Mouse (Mus musculus) hindbrain, embryonic 15.5 days (tissue): ENCODE measurements around the gene Fam185a. TPM values are rescaled to one million over a fixed set of nuclear protein-coding genes. Genes with fewer than 3 reads are reported as not detected.
A peak's percentile ranks its signal among the peaks of the same experiment; 100 is the strongest.

ENCODE experiments used
- ATAC-seq: fragments of 200-750 bp; cut with Nextera tagmentation; 2 replicates; pipeline ENCODE4 v1.8.0; 2017; ENCODE audit warnings: low read depth, moderate number of reproducible peaks, moderate TSS enrichment; ENCODE audit not compliant: low FRiP score
- H3K27ac ChIP-seq: fragments of 300-500 bp; sonication (generic); replicated peaks from 2 replicates; pipeline ENCODE4 v1.5.1; 2015; ENCODE audit warnings: mild to moderate bottlenecking, inconsistent platforms
- H3K27me3 ChIP-seq: fragments of 300-500 bp; sonication (generic); 2 replicates; pipeline ENCODE4 v1.6.1; 2015; ENCODE audit warnings: control low read depth, inconsistent platforms
- H3K36me3 ChIP-seq: fragments of 300-500 bp; sonication (generic); 2 replicates; pipeline ENCODE4 v1.6.1; 2015; ENCODE audit warnings: control low read depth, inconsistent platforms
- H3K4me1 ChIP-seq: fragments of 300-500 bp; sonication (generic); replicated peaks from 2 replicates; pipeline ENCODE4 v1.6.1; 2015; ENCODE audit warnings: control low read depth, inconsistent platforms
- H3K4me2 ChIP-seq: fragments of 300-500 bp; sonication (generic); 2 replicates; pipeline ENCODE4 v1.6.1; 2015; ENCODE audit warnings: moderate library complexity, mild to moderate bottlenecking, inconsistent platforms
- H3K4me3 ChIP-seq: fragments of 300-500 bp; sonication (generic); 2 replicates; pipeline ENCODE4 v1.5.1; 2015; ENCODE audit warnings: mild to moderate bottlenecking, inconsistent platforms
- H3K9ac ChIP-seq: fragments of 300-500 bp; sonication (generic); 2 replicates; pipeline ENCODE4 v1.6.1; 2015; ENCODE audit warnings: inconsistent platforms
- H3K9me3 ChIP-seq: fragments of 300-500 bp; sonication (generic); 2 replicates; pipeline ENCODE4 v1.6.1; 2016; ENCODE audit warnings: control low read depth, inconsistent platforms
- WGBS: fragments of 180-500 bp; shearing (Covaris S2); methylation state at CpG from one replicate; pipeline ENCODE4 v1.1.7; 2015; 5-methylcytosine and 5-hydroxymethylcytosine counted together
- polyA plus RNA-seq: library from polyadenylated mRNA; unstranded; fragments of >200 nt; fragmentation: Nextera tagmentation; extraction: Ambion mirVana; gene quantifications from 2 replicates; pipeline ENCODE4 v1.2.1, GENCODE M21; 2015

Gene Fam185a
- polyA plus RNA-seq, 1 experiment from 2014 or later = 9.0 TPM

DNA sequence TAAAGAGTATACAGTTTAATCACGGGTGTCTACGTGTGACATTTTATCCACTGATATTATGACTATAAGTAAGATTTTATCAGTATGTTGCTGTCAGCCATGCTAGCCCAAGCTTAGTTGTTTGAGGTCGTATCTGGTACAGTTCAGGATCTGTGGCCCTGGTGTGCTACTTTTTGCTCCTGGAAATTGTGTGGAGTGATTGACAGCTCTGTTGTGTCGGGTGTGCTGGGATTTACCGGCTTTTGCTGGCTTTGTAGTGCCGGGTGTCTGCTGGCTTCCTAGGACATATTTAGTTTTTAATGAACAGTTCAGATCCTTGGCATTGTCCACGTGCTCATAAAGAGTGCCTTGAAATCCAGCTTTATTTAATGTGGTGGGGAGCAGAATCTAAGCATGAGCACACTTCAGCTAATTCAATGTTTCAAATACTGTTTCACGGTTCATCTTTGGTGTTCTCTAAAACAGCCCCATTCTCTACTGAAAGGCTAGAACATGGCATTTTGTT, 11.8 kb downstream of the Fam185a start:
- no peak overlapping the region for H3K4me3 ChIP-seq
- H3K27ac ChIP-seq = no peak overlapping the region
- no peak overlapping the region for H3K9ac ChIP-seq
- no peak for ATAC-seq
- 52% methylated on average over 8 of the region's 8 CpGs for WGBS
- no peaks in the 10 kb centered on the region for H3K36me3 ChIP-seq
- no peaks in the 10 kb centered on the region for H3K27me3 ChIP-seq
- no peak overlapping the region for H3K4me2 ChIP-seq
- H3K9me3 ChIP-seq = no peaks in the 10 kb centered on the region
- no peaks in the 10 kb centered on the region; the same call in 1 of the 2 replicates for H3K4me1 ChIP-seq

DNA sequence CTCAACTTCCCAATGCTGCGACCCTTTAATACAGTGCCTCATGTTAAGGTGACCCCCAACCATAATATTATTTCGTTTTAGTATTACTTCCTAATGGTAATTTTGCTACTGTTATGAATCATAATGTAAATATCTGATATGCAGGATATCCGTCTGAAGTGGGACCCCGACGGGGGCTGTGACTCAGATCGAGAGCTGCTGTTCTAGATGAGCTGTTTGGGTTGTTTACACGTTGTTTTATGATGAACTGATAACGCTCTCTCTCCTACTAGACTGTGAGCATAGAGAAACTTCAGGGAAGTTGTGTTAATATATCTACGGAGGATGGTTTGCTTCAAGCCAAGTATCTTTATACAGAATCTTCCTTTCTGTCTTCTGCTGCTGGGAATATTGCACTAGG, 13.7 kb downstream of the Fam185a start:
- Histone ChIP-seq H3K27ac (no peak overlapping the region), H3K4me1 (no peaks in the 10 kb centered on the region; the same call in 1 of the 2 replicates), H3K9ac (no peak overlapping the region), H3K4me2 (no peak overlapping the region), H3K27me3 (no peaks in the 10 kb centered on the region), H3K9me3 (no peaks in the 10 kb centered on the region), H3K4me3 (no peak overlapping the region), H3K36me3 (no peaks in the 10 kb centered on the region)
- ATAC-seq = no peak
- WGBS = 93% methylated on average over 9 of the region's 9 CpGs

DNA sequence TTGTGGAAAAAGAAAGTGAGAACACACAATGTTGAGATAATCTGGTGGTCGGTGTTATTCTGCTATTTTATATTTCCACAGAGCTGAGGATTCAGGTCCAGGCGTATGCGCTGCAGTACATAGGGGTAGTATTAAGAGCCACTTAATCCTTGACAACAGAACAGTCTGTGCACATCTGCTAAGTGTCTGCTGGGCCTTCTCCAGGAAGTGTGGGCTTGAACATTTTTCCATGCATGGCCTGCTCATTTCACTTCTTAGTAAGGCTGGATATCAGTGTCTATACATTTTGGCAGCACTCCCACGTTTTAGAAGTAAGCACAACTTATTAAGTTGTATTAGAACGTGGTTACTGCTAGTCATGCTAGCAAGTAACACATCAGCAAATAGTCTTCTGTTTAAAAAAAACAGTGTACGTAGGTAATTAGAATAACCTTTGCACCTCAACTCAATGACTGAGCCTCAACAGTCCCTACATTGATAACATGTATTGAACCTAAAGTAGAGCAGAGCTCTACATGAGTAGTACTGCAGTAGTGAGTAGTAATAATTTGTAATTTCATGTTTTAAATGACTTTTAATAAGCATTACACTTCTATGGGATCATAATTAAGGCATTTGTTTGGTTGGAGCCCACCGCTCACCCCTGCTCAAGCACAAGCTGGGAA, 14.8 kb downstream of the Fam185a start:
- no peak overlapping the region for H3K9ac ChIP-seq
- H3K27ac ChIP-seq = no peak overlapping the region
- H3K4me3 ChIP-seq = no peak overlapping the region
- H3K36me3 ChIP-seq = no peaks in the 10 kb centered on the region
- no peaks in the 10 kb centered on the region; the same call in 1 of the 2 replicates for H3K4me1 ChIP-seq
- H3K9me3 ChIP-seq = no peaks in the 10 kb centered on the region
- H3K27me3 ChIP-seq = no peaks in the 10 kb centered on the region
- WGBS = 91% methylated on average over 7 of the region's 7 CpGs
- no peak for ATAC-seq
- no peak overlapping the region for H3K4me2 ChIP-seq

DNA sequence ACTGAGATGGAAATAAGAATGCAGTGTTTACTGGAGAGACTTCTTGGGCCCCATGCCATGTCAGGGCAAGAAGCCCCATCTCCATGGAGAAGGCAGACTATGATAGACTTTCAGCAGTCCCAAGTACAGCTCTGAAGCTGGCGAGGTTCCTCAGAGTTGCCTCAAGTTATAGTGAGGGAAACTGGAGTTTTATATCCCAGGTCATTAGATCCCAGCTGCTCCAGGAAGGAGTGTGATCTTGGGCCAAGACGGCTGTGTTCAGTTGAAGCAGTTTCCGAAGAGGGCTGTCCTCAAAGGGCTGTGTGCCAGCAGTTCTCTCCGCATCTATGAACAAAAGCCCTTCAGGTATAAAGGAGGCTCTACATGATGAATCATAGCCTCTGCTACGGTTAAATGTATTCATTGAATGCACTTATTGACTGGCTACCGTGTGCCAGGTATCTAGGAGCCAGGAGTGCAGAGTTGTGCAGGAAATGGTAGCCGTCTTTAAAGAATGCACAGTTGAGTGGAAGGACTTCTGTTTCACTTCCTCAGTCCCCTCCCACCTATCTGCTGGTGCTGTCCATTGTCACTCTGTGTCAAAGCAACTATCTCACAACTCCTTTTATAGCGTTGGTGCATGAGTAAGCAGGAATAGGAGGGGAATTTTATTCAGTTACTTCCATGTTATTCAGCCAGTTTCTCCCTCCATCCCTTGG, 16.2 kb downstream of the Fam185a start:
- no peak overlapping the region; the same call in 1 of the 2 replicates for H3K27ac ChIP-seq
- WGBS = 57% methylated on average over 8 of the region's 8 CpGs

DNA sequence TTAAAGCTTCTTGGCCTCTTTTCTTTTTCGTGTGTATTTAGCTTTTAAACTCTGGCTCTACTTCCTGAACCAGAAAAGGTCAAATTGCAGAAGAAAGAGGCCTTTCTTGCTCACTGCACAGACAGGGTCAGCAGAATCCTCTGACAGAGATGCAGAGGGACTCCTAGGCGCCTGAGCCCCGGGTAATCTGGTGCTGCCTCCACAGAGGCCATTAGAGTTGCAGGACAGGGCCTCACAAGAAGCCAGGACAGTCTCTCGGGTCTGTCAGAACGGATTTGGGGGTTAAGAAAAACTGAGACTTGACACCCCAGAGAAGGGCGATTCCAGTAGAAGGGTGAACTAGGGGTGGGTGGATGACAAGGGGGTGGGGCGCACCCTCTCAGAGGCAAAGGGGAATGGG, 42.6 kb downstream of the Fam185a start:
- H3K9me3 ChIP-seq = no peaks in the 10 kb centered on the region
- no peaks in the 10 kb centered on the region for H3K36me3 ChIP-seq
- no peaks in the 10 kb centered on the region for H3K27me3 ChIP-seq
- no peak overlapping the region for H3K27ac ChIP-seq
- ATAC-seq = no peak
- H3K9ac ChIP-seq = no peak overlapping the region
- WGBS = 72% methylated on average over 7 of the region's 7 CpGs
- no peaks in the 10 kb centered on the region for H3K4me1 ChIP-seq
- H3K4me3 ChIP-seq = no peak overlapping the region
- no peak overlapping the region for H3K4me2 ChIP-seq

More for the DNA sequence above, 16.2 kb downstream of the Fam185a start:
- no peaks in the 10 kb centered on the region for H3K4me1 ChIP-seq
- no peaks in the 10 kb centered on the region for H3K36me3 ChIP-seq
- peak; percentile 84 for ATAC-seq
- H3K9me3 ChIP-seq = no peaks in the 10 kb centered on the region
- no peak overlapping the region for H3K9ac ChIP-seq
- H3K4me3 ChIP-seq = no peak overlapping the region
- H3K4me2 ChIP-seq = no peak overlapping the region
- H3K27me3 ChIP-seq = no peaks in the 10 kb centered on the region

DNA sequence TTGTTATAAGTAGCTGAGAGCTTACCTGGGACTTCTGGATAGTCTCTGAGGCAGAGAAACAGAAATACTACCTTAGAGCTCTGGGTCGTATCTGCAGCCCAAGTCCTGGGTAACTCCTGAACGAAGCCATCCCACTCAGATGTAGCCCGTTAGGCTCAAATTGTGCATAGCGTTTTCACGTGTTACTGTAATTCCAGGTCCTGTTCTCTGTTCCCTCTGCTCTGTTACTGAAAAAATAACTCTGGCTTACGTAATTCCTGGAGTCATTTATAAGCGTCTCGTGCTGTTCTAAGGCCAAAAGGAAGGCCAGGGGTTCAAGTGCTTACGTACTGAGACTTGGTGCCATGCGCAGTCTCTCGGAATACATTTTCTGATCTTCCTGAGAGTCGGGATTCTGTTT, 43.3 kb downstream of the Fam185a start:
- Histone ChIP-seq H3K4me1 (no peaks in the 10 kb centered on the region), H3K9ac (no peak overlapping the region), H3K27ac (no peak overlapping the region), H3K36me3 (no peaks in the 10 kb centered on the region), H3K27me3 (no peaks in the 10 kb centered on the region), H3K4me2 (no peak overlapping the region), H3K9me3 (no peaks in the 10 kb centered on the region), H3K4me3 (no peak overlapping the region)
- no peak for ATAC-seq
- 89% methylated on average over 12 of the region's 12 CpGs for WGBS

DNA sequence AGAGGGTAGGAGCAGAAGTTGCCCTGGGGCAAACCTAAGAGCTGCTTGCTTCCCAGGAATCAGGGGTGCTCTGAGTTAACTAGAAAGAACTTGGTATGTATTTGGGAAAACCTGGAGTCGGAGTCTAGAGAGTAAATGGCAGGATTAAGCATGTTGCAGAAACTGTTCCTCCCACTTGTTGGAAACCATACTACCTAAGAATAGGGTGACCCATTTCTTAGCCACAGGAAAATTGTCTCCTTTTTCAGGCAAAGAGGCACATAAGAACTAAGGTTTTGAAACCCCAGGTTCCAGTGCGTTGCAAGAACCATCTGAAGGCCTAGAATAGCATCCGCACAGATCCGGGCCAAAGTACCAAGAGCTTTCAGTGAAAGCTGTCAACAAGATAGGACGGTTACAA, 53.7 kb downstream of the Fam185a start:
- H3K4me1 ChIP-seq = no peaks in the 10 kb centered on the region
- H3K9ac ChIP-seq = no peak overlapping the region
- H3K36me3 ChIP-seq = 0 out of 2 replicates have a peak, but pooled peaks cover 9% of the 10 kb centered on the region
- no peaks in the 10 kb centered on the region for H3K9me3 ChIP-seq
- H3K4me2 ChIP-seq = no peak overlapping the region
- no peak overlapping the region for H3K4me3 ChIP-seq
- H3K27me3 ChIP-seq = no peaks in the 10 kb centered on the region
- no peak for ATAC-seq
- 94% methylated on average over 5 of the region's 5 CpGs for WGBS
- no peak overlapping the region for H3K27ac ChIP-seq

DNA sequence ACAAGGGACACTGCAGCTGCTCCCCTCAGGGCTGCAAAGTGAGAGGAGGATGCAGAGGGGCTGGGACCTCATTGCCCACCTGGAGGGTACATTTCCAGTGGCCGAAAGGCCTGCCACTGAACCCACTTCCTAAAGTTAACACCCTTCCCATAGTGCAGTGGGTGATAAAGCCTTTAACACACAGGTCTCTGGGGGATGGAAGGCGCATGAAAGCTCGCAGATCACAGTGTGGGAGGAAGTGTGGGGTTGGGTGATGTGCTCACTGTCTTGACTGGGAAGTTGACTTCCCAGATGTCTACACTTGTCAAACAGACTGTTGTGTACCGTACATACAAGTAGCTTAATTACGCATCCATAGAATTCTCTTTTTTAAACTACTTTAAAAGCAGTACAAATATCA, 55.0 kb downstream of the Fam185a start:
- Histone ChIP-seq H3K4me3 (no peak overlapping the region), H3K27me3 (no peaks in the 10 kb centered on the region), H3K4me2 (no peak overlapping the region), H3K9ac (no peak overlapping the region), H3K27ac (no peak overlapping the region), H3K36me3 (0 out of 2 replicates have a peak, but pooled peaks cover 9% of the 10 kb centered on the region), H3K4me1 (no peaks in the 10 kb centered on the region), H3K9me3 (no peaks in the 10 kb centered on the region)
- 92% methylated on average over 5 of the region's 5 CpGs for WGBS
- no peak for ATAC-seq

DNA sequence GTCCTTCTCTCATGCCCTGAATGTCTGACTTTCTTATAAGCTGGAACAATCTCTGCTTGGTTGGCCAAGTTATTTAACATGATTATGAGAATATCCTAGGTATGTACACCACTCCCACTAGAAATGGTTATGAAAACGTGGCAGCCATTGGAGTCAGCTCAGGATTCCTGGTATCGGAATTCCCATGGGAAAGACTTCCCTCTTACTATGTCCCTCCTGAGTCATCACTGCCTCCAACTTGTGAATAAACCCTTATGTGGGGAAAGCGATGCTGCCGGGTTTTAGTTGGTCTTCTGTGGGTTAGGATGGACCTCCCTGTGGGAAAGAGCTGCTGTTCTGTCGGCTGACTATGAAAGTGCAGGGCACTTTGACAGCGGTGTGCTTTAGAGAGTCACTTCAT, 56.8 kb downstream of the Fam185a start:
- no peak overlapping the region for H3K4me3 ChIP-seq
- H3K9ac ChIP-seq = no peak overlapping the region
- no peak overlapping the region for H3K4me2 ChIP-seq
- ATAC-seq = no peak
- no peaks in the 10 kb centered on the region for H3K27me3 ChIP-seq
- H3K4me1 ChIP-seq = no peaks in the 10 kb centered on the region
- no peak overlapping the region for H3K27ac ChIP-seq
- 82% methylated on average over 6 of the region's 6 CpGs for WGBS
- H3K9me3 ChIP-seq = no peaks in the 10 kb centered on the region
- 0 out of 2 replicates have a peak, but pooled peaks cover 9% of the 10 kb centered on the region for H3K36me3 ChIP-seq

DNA sequence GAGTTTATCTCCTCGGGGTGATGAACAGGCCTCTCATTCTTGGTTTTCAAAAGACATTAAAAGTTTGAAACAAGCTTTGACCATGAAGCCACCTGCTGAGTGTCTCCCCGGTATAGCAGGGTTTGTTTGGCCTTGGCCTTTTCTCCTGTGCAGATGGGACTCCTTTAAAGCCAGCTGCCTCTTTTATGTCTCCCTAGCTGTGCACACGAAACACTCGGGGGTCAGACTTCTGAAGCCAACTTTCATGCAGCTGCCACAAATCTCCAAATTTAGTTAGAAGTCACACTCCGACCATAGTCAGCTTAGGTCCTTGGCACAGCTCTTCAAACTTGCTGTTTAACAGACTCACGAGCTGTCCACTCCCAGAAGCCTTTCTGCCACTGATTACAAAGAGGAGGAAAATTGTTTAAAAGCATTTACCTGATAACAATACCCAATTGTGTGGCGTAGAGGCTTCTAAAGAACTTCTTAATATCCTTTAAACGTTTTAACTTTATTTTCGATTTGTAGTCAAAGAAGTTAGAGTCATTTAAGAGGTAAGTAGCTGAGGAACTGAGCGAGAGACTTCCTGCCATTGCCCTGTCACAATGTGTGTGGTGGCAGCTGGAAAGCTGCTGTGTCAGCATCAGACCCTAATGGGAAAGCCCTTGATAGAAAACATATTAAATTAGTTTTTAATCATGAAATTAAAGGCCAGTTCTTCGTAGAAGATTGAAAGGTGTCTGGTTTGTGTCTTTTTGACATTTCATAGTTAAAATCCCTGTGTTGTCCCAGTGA, 57.9 kb downstream of the Fam185a start:
- Histone ChIP-seq H3K36me3 (0 out of 2 replicates have a peak, but pooled peaks cover 9% of the 10 kb centered on the region), H3K9ac (no peak overlapping the region), H3K27me3 (no peaks in the 10 kb centered on the region), H3K4me3 (no peak overlapping the region), H3K9me3 (no peaks in the 10 kb centered on the region), H3K4me1 (no peaks in the 10 kb centered on the region), H3K4me2 (no peak overlapping the region), H3K27ac (no peak overlapping the region)
- ATAC-seq = no peak
- 38% methylated on average over 11 of the region's 11 CpGs for WGBS

DNA sequence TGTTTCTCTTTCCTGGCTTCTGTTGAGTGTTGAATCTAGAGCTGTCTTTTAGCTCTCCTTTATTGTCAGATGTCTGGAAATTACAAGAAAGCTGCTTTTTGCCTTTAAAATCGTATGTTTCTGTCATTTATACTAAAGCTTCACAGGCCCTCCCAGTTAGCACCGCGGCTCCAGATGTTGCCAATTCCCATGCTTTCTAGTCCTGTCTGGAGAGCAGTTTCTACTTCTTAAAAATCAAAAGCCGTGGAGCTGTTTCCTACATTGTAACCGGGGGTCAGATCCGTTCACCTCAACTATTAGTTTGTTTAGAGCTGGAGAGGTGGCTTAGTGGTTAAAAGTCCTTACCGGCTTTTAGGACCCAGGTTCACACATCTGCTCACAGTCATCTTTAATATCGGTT, 58.5 kb downstream of the Fam185a start:
- 87% methylated on average over 8 of the region's 8 CpGs for WGBS
- ATAC-seq = no peak
- Histone ChIP-seq H3K4me3 (no peak overlapping the region), H3K4me1 (no peaks in the 10 kb centered on the region), H3K27me3 (no peaks in the 10 kb centered on the region), H3K9ac (no peak overlapping the region), H3K36me3 (0 out of 2 replicates have a peak, but pooled peaks cover 9% of the 10 kb centered on the region), H3K27ac (no peak overlapping the region), H3K4me2 (no peak overlapping the region), H3K9me3 (no peaks in the 10 kb centered on the region)
